Mouse (Mus musculus) lung, adult 2 months (tissue): ENCODE data around the gene Mical3.

Experiments
- CTCF ChIP-seq: fragments of 200-500 bp; IDR thresholded peaks from 2 replicates; pipeline ENCODE4 v1.5.1; 2011; ENCODE audit warnings: mild to moderate bottlenecking, low read length, control low read depth; ENCODE audit not compliant: insufficient read depth
- POLR2A ChIP-seq: fragments of 200-500 bp; IDR thresholded peaks from 2 replicates; pipeline ENCODE4 v1.6.1; 2011; ENCODE audit warnings: low read depth, mild to moderate bottlenecking, control low read depth, low read length, borderline replicate concordance; ENCODE audit errors: extremely low read depth

- TF ChIP-seq POLR2A (no peak), CTCF (no peak)
Observed at GRCm38 (mm10) chr6:120937999-120938608, 192.7 kb downstream of the Mical3 start.
